Mouse (Mus musculus): ENCODE data around the gene Rxfp2. TPM values are rescaled to one million over a fixed set of nuclear protein-coding genes. Genes with fewer than 3 reads are reported as not detected.

Rxfp2 gene
- polyA plus RNA-seq, 1 experiment from 2014 or later: not detected

GRCm38 (mm10) chr5:150114778-150115177 is 96.3 kb downstream of the Rxfp2 start:
- Histone ChIP-seq H3K4me2 (no peak overlapping the region), H3K27ac (replicated peaks) (no peak overlapping the region), H3K9me3 (replicated peaks) (no peaks in the 10 kb centered on the region), H3K4me3 (replicated peaks) (no peak overlapping the region), H3K27me3 (0 out of 2 replicates have a peak, but pooled peaks cover 7% of the 10 kb centered on the region), H3K9ac (no peak overlapping the region), H3K36me3 (replicated peaks) (no peaks in the 10 kb centered on the region), H3K4me1 (replicated peaks) (peaks cover 35% of the 10 kb centered on the region)
- ATAC-seq (ENCODE audit: insufficient read depth): no peak
- WGBS (ENCODE audit: insufficient replicate concordance): 75% methylated on average over 4 of the region's 4 CpGs

- ATAC-seq (ENCODE audit: insufficient read depth): no peak
- H3K4me2 ChIP-seq: peak overlapping the region; percentile 53
These were observed 97.0 kb downstream of the Rxfp2 start for GRCm38 (mm10) chr5:150115271-150116092.

DNA sequence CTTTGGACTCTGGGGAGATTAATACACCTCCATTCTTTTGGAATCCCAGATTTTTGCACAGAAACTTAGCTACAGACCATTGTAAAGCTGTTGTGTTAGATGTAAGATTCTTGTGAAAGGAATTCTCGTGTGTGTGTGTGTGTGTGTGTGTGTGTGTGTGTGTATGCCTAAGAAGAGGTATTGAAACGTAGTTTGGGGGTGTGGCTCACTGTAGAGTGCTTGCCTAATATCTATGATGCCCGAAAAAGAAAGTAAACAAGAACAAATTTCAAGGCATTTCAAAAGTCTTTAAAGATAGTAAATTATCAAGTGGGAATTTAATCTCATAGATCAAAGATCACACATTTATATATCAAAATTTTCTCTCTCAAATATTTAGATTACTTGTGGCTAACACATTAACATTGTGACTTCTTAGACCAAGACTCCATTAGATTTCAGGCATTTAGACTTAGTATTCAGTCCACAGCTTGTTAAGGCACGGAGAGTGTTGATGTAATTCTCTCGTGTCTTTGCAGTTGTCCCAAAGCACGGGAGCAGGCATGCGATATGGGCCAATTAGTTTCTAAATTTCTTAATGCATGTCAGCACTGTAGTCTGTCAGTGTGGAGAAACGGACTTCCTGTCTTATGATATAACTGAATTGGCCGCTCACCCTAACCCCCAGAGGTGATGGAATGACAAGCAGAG is 97.9 kb downstream of the Rxfp2 start:
- no peaks in the 10 kb centered on the region for H3K36me3 ChIP-seq (replicated peaks)
- no peak overlapping the region for H3K4me3 ChIP-seq (replicated peaks)
- H3K4me1 ChIP-seq (replicated peaks): peaks cover 35% of the 10 kb centered on the region
- H3K4me2 ChIP-seq: peak overlapping the region; percentile 53
- H3K27me3 ChIP-seq: 0 out of 2 replicates have a peak, but pooled peaks cover 12% of the 10 kb centered on the region
- no peak overlapping the region for H3K9ac ChIP-seq
- WGBS (ENCODE audit: insufficient replicate concordance): 46% methylated on average over 9 of the region's 9 CpGs
- no peak overlapping the region for H3K27ac ChIP-seq (replicated peaks)
- ATAC-seq (ENCODE audit: insufficient read depth): no peak
- no peaks in the 10 kb centered on the region for H3K9me3 ChIP-seq (replicated peaks)

More at GRCm38 (mm10) chr5:150115271-150116092, 97.0 kb downstream of the Rxfp2 start:
- Histone ChIP-seq H3K9ac (no peak overlapping the region), H3K27ac (replicated peaks) (no peak overlapping the region), H3K9me3 (replicated peaks) (no peaks in the 10 kb centered on the region), H3K36me3 (replicated peaks) (no peaks in the 10 kb centered on the region), H3K4me3 (replicated peaks) (no peak overlapping the region; the same call in 1 of the 2 replicates), H3K27me3 (0 out of 2 replicates have a peak, but pooled peaks cover 9% of the 10 kb centered on the region), H3K4me1 (replicated peaks) (peaks cover 35% of the 10 kb centered on the region)
- 28% methylated on average over 16 of the region's 16 CpGs for WGBS (ENCODE audit: insufficient replicate concordance)

DNA sequence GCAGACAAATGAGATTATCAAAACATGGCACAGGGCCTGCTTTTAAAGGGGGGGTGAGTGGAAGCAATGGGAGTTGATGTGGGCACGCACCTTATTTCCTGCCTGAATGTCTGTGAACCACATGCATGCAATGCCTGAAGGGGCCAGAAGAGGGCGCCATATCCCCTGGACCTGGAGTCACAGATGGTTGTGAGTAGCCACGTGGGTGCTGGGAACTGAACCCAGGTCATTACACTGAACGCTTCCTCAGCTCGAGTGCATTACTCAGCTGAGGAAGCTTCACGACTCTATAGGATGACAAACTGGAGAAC is 98.4 kb downstream of the Rxfp2 start:
- H3K36me3 ChIP-seq (replicated peaks): no peaks in the 10 kb centered on the region
- no peaks in the 10 kb centered on the region for H3K9me3 ChIP-seq (replicated peaks)
- no peak for ATAC-seq (ENCODE audit: insufficient read depth)
- peaks cover 35% of the 10 kb centered on the region for H3K4me1 ChIP-seq (replicated peaks)
- no peak overlapping the region for H3K4me2 ChIP-seq
- no peak overlapping the region for H3K27ac ChIP-seq (replicated peaks)
- no peak overlapping the region for H3K4me3 ChIP-seq (replicated peaks)
- no peak overlapping the region for H3K9ac ChIP-seq
- WGBS (ENCODE audit: insufficient replicate concordance): 80% methylated on average over 6 of the region's 6 CpGs
- H3K27me3 ChIP-seq: 0 out of 2 replicates have a peak, but pooled peaks cover 12% of the 10 kb centered on the region

- Histone ChIP-seq H3K9me3 (replicated peaks) (no peaks in the 10 kb centered on the region), H3K4me1 (replicated peaks) (peaks cover 35% of the 10 kb centered on the region), H3K27ac (replicated peaks) (peak overlapping the region; percentile 48; the same call in 1 of the 2 replicates), H3K36me3 (replicated peaks) (no peaks in the 10 kb centered on the region), H3K4me3 (replicated peaks) (peak overlapping the region; percentile 75), H3K27me3 (0 out of 2 replicates have a peak, but pooled peaks cover 12% of the 10 kb centered on the region), H3K4me2 (peak overlapping the region; percentile 85), H3K9ac (peak overlapping the region; percentile 32)
- 14% methylated on average over 8 of the region's 8 CpGs for WGBS (ENCODE audit: insufficient replicate concordance)
- no peak for ATAC-seq (ENCODE audit: insufficient read depth)
These were observed 99.6 kb downstream of the Rxfp2 start for GRCm38 (mm10) chr5:150118124-150118454.

GRCm38 (mm10) chr5:150118455-150119241 is 100.2 kb downstream of the Rxfp2 start, which contains the start of gene Fry:
Fry (plus strand) TSS chr5:150118645.
- Histone ChIP-seq H3K27me3 (0 out of 2 replicates have a peak, but pooled peaks cover 12% of the 10 kb centered on the region), H3K9ac (peak within 1 kb of the TSS; percentile 68), H3K9me3 (replicated peaks) (no peaks in the 10 kb centered on the region), H3K4me1 (replicated peaks) (peaks cover 35% of the 10 kb centered on the region), H3K4me3 (replicated peaks) (peak within 1 kb of the TSS; percentile 75), H3K4me2 (peak within 1 kb of the TSS; percentile 85), H3K27ac (replicated peaks) (peak within 1 kb of the TSS; percentile 75), H3K36me3 (replicated peaks) (no peaks in the 10 kb centered on the region)
- under 1% methylated on average over 67 of the region's 68 CpGs for WGBS (ENCODE audit: insufficient replicate concordance)
- ATAC-seq (ENCODE audit: insufficient read depth): peak; percentile 98

DNA sequence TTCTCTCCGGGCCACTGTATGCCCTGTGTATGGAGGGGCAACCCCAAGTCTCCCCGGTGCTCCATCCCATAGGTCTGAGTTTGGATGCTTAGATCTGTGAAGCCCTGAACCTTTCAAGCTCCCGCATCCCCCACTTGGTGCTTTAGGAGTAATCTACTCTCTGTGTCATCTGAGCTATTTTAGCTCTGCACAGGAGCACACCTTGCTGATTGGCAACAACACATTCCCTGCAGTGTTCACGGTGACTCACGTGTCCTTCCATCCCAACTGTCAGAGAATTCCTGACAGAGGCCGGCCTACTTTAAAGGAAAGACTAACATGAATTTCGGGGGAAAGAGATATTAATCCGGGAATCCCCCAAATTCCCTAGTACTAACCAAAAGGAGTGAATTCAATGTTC is 102.2 kb downstream of the Rxfp2 start:
- no peaks in the 10 kb centered on the region for H3K36me3 ChIP-seq (replicated peaks)
- no peak overlapping the region for H3K4me3 ChIP-seq (replicated peaks)
- ATAC-seq (ENCODE audit: insufficient read depth): no peak
- H3K4me1 ChIP-seq (replicated peaks): peaks cover 28% of the 10 kb centered on the region
- WGBS (ENCODE audit: insufficient replicate concordance): 81% methylated on average over 8 of the region's 8 CpGs
- no peak overlapping the region for H3K4me2 ChIP-seq
- H3K27me3 ChIP-seq: 0 out of 2 replicates have a peak, but pooled peaks cover 12% of the 10 kb centered on the region
- H3K9me3 ChIP-seq (replicated peaks): no peaks in the 10 kb centered on the region
- H3K9ac ChIP-seq: no peak overlapping the region
- no peak overlapping the region for H3K27ac ChIP-seq (replicated peaks)

DNA sequence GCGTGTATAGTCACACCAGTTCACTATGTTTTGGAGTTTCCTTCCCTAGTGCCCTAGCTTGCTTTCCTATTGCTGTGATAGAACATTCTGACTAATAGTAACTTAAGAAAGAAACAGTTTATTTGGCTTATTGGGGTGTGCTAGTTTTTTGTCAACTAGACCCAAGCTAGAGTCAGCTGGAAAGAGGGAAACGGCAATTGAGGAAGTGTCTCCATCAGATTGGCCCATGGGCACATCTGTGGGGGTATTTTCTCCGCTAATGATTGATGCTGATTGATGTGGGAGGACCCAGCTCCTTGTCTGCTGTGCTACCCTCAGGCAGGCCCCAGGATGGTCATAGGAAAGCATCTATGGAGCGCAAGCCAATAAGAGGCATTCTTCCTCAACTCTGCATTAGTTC is 103.6 kb downstream of the Rxfp2 start:
- 63% methylated on average over 4 of the region's 4 CpGs for WGBS (ENCODE audit: insufficient replicate concordance)

DNA sequence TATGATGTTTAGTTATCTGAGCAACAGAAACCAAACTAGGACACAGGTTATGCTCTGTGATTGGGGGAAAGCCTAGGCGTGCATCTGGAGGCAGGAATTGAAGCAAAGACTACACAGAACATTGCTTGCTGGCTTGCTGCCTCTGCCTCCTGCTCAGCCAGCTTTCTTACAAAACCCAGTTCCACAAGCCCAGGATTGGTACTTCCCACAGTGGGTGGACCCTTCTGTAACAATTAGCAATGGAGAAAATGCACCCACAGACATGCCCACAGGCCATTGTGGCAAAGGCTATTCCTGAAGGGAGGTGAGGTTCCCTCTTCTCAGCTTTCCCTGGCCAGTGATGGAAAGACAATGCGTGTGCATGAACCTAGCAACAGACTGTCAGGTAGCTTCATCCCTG is 104.1 kb downstream of the Rxfp2 start:
- H3K4me3 ChIP-seq (replicated peaks): no peak overlapping the region
- 0 out of 2 replicates have a peak, but pooled peaks cover 12% of the 10 kb centered on the region for H3K27me3 ChIP-seq
- H3K27ac ChIP-seq (replicated peaks): no peak overlapping the region
- no peaks in the 10 kb centered on the region for H3K9me3 ChIP-seq (replicated peaks)
- H3K4me1 ChIP-seq (replicated peaks): peaks cover 19% of the 10 kb centered on the region
- no peak overlapping the region for H3K9ac ChIP-seq
- no peak for ATAC-seq (ENCODE audit: insufficient read depth)
- H3K4me2 ChIP-seq: no peak overlapping the region
- WGBS (ENCODE audit: insufficient replicate concordance): 79% methylated on average over 2 of the region's 2 CpGs
- H3K36me3 ChIP-seq (replicated peaks): no peaks in the 10 kb centered on the region

More for the DNA sequence above, 103.6 kb downstream of the Rxfp2 start:
- no peaks in the 10 kb centered on the region for H3K36me3 ChIP-seq (replicated peaks)
- no peak for ATAC-seq (ENCODE audit: insufficient read depth)
- no peak overlapping the region for H3K4me2 ChIP-seq
- no peak overlapping the region for H3K4me3 ChIP-seq (replicated peaks)
- no peak overlapping the region for H3K9ac ChIP-seq
- 0 out of 2 replicates have a peak, but pooled peaks cover 12% of the 10 kb centered on the region for H3K27me3 ChIP-seq
- no peaks in the 10 kb centered on the region for H3K9me3 ChIP-seq (replicated peaks)
- H3K27ac ChIP-seq (replicated peaks): no peak overlapping the region
- peaks cover 22% of the 10 kb centered on the region for H3K4me1 ChIP-seq (replicated peaks)

DNA sequence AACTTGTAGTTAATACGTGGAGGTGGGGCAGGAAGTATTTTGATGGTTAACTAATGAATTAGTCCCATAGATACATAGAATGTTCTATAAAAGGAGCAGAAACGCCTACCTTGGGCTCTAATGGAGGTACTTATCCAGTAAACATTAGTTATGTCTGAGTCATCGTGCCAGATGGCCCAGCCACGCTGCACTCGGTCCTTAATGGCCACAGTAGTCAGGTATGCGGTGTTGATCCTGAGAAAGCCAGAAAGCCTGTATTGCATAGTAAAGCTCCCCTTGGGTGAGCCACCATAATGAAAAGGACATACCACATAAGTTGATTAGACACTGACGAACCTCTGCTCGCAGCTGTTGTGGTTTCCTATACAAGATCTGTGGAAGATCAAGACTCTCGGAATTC is 107.4 kb downstream of the Rxfp2 start:
- Histone ChIP-seq H3K9ac (no peak overlapping the region), H3K36me3 (replicated peaks) (no peaks in the 10 kb centered on the region), H3K4me1 (replicated peaks) (no peaks in the 10 kb centered on the region), H3K27ac (replicated peaks) (no peak overlapping the region), H3K4me3 (replicated peaks) (no peak overlapping the region), H3K4me2 (no peak overlapping the region), H3K9me3 (replicated peaks) (no peaks in the 10 kb centered on the region), H3K27me3 (no peaks in the 10 kb centered on the region)
- 69% methylated on average over 9 of the region's 9 CpGs for WGBS (ENCODE audit: insufficient replicate concordance)
- ATAC-seq (ENCODE audit: insufficient read depth): no peak

DNA sequence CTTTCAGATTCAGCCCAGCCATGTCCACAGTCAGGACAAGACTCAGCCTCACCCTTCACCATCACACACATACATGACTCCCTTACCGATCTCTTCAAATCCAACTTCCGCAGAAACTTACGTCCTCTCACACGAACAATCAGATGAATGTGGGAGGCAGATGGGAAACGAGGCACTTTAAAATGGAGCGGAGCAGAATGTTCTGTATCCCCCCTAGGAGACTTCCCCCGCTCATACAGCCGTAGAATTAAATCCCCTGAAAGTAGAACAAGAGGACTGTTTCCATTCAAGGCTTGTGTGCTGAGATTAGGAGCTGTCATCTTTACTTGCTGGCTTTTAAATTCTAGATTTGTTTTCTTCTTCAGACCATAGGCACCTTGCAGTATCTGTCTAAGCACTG is 110.0 kb downstream of the Rxfp2 start:
- WGBS (ENCODE audit: insufficient replicate concordance): 78% methylated on average over 8 of the region's 8 CpGs
- H3K9me3 ChIP-seq (replicated peaks): no peaks in the 10 kb centered on the region
- no peak overlapping the region for H3K4me2 ChIP-seq
- no peak for ATAC-seq (ENCODE audit: insufficient read depth)
- no peak overlapping the region for H3K27ac ChIP-seq (replicated peaks)
- no peak overlapping the region for H3K4me3 ChIP-seq (replicated peaks)
- H3K4me1 ChIP-seq (replicated peaks): no peaks in the 10 kb centered on the region
- H3K9ac ChIP-seq: no peak overlapping the region
- no peaks in the 10 kb centered on the region for H3K27me3 ChIP-seq
- H3K36me3 ChIP-seq (replicated peaks): no peaks in the 10 kb centered on the region

Data from liver, embryonic 15.5 days (tissue).